Mouse (Mus musculus): ENCODE measurements around the gene Plk2.

The Plk2 gene

DNA sequence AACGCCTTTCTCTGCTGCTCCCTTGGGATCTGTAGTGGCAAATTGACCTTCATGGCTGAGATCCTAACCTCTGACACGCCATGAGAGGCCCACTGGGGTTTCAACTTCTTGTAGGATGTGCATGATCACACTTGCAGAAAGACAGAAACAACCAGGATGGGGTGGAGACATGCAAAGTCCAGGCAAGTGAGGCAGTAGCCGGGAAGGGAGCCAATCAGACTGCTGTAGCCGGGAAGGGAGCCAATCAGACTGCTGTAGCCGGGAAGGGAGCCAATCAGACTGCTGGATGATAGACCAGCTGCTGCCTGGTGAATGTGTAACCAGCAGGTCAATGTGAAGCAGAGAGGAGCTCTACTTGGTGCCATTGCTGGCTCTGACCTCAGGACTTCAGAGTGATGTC lies 11.3 kb downstream of the Plk2 start:
- DNase-seq (ENCODE audit: low read depth, low spot score), result no peak

- no peak for DNase-seq (ENCODE audit: low read depth, low spot score)
These were observed 17.8 kb downstream of the Plk2 start for GRCm38 (mm10) chr13:110412572-110413209.

DNA sequence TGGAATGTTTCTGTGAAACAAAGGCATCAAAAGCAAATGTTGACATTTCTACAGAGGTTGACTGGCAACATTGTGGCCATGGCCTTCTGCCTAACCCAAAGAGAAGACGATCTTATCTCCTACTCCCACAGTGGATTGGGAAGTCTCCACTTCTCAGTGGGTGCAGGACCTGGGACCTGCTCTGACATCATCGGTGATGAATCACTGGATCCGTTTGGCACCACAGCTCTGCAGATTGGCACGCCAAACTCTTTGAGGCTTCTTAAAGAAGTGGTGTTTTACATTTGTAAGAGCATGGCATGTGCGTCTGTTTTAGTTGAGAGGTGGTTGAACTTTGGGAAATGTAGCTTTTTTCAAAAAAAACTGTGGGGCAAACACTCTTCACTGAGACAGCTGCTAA lies 23.8 kb downstream of the Plk2 start:
- no peak for DNase-seq (ENCODE audit: low read depth, low spot score)

GRCm38 (mm10) chr13:110419640-110420039 lies 24.8 kb downstream of the Plk2 start:
- no peak for DNase-seq (ENCODE audit: low read depth, low spot score)

GRCm38 (mm10) chr13:110422434-110422833 lies 27.6 kb downstream of the Plk2 start:
- DNase-seq (ENCODE audit: low read depth, low spot score), result no peak

GRCm38 (mm10) chr13:110425512-110426222 lies 30.8 kb downstream of the Plk2 start:
- no peak for DNase-seq (ENCODE audit: low read depth, low spot score)

- DNase-seq (ENCODE audit: low read depth, low spot score), result no peak
These were observed 36.5 kb downstream of the Plk2 start for GRCm38 (mm10) chr13:110431388-110431787.

GRCm38 (mm10) chr13:110432062-110432566 lies 37.3 kb downstream of the Plk2 start:
- DNase-seq (ENCODE audit: low read depth, low spot score), result no peak

DNA sequence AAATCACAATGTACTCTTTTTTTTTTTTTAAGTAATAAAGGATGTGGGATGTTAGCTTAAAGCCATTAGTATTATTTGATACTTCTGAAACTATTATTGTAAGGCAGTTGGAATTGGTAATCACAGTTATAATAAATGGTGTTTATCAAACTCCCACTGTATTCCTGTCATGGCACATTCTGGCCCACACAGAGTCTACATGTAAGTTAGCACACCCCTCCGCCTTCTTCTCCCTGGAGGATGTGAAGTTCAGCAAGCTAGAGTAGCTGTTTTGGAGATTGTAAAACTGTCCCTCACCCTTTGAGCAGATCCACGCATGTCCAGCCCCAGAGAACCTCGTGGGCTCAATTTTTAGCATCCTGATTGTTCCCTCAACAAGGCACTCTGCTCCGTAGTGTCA lies 37.8 kb downstream of the Plk2 start:
- DNase-seq (ENCODE audit: low read depth, low spot score), result no peak

DNA sequence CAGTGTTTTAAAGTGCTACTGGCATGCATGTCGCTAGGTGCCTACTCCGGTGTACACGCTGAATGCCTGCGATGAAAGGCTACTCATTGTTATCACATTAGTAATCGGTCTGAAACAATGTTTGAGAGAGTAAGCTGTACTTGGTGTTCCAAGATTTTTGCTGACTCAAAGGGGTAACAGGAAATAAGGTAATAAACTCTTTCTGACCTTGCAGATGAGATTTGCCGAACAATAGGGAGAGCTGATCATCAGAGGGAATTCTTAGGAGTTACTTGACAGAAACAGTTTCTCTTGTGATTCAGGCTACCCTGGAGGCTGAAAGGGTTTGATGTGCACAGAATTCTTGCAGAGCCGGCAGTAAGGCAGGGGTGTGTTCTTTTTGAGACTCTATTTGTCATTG lies 41.8 kb downstream of the Plk2 start:
- DNase-seq (ENCODE audit: low read depth, low spot score), result no peak

DNA sequence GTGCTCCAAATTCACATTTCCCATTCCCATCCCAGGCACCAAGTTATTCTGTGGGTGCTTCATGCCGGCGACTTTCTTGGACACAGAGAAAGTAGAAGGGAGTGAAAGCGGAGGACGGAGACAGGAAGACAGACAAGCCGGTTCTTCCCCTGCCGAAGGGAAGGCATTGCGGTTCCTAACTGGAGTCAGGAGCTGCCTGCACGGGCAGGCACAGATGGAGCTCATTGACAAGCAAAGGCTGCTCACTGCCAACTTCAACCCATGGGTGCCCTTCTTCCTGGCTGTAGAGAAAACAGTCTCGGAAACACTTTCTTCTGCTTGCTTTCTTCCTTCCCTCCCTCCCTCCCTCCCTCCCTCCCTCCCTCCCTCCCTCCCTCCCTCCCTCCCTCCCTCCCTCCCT lies 43.8 kb downstream of the Plk2 start:
- DNase-seq (ENCODE audit: low read depth, low spot score), result no peak

DNA sequence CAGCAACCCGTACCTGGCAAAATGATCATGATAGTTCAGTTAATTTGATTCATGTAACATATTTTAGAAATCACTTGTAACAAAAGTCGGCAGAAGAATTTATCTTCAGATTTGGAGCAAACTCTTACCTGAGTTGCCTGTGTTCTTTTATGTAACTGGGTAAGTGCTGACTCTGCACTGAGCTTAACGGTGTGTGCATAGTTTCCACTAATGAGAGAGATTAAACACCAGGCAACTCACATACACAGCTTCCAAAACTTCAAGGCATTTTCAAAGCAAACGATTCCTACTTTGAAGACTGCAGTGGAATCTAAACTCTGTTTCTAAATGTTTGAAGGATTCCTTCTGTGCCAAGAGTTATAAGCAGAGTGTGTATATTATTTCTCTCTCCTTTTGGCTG lies 49.5 kb downstream of the Plk2 start:
- no peak for DNase-seq (ENCODE audit: low read depth, low spot score)

GRCm38 (mm10) chr13:110444894-110445293 lies 50.0 kb downstream of the Plk2 start:
- DNase-seq (ENCODE audit: low read depth, low spot score), result no peak

- DNase-seq (ENCODE audit: low read depth, low spot score), result no peak
These were observed 51.6 kb downstream of the Plk2 start for GRCm38 (mm10) chr13:110446434-110446833.

DNA sequence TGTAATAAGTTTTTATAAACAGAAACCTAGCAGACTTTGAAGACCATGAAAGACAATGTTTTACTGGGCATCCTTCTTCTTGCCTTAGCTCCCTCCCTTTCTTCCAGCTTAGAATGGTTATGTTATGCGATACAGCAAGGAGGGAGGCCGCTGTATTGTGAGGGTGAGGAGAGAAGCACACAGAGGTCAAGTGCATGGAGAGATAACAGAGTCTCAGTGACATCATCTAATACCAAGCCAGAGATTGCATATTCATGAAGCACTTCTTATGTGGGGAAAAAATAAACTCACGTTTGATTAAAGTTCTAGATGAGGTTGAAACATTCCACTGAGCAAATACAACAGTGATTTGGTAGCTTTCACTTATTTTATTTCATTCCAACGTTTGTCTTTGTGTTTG lies 55.2 kb downstream of the Plk2 start:
- no peak for DNase-seq (ENCODE audit: low read depth, low spot score)

Data from retina, postnatal 7 days (tissue).